Mouse (Mus musculus) c-Kit-positive CD71-negative TER-119-negative erythroid progenitor cells, embryonic 14.5 days (primary cell): ENCODE results near the gene Morn1.
A peak's percentile ranks its signal among the peaks of the same experiment; 100 is the strongest.

Source experiments
- DNase-seq: peaks from one replicate; pipeline ENCODE4 v3.0.0-alpha.2; 2013; ENCODE audit warnings: low read depth

The Morn1 gene

GRCm38 (mm10) chr4:155158543-155158917 lies 72.2 kb downstream of the Morn1 start:
- DNase-seq: no peak

- no peak for DNase-seq
These were observed 76.3 kb downstream of the Morn1 start for GRCm38 (mm10) chr4:155162433-155163319.

- DNase-seq: no peak
These were observed 76.9 kb downstream of the Morn1 start for GRCm38 (mm10) chr4:155163320-155163651.

GRCm38 (mm10) chr4:155163685-155164084 lies 77.3 kb downstream of the Morn1 start:
- no peak for DNase-seq

GRCm38 (mm10) chr4:155164550-155164949 lies 78.2 kb downstream of the Morn1 start:
- no peak for DNase-seq

GRCm38 (mm10) chr4:155165861-155166260 lies 79.5 kb downstream of the Morn1 start:
- DNase-seq: no peak

GRCm38 (mm10) chr4:155168835-155169252 lies 82.5 kb downstream of the Morn1 start:
- no peak for DNase-seq

- no peak for DNase-seq
These were observed 84.3 kb downstream of the Morn1 start for GRCm38 (mm10) chr4:155170614-155171212.

GRCm38 (mm10) chr4:155171961-155172533 lies 85.7 kb downstream of the Morn1 start:
- no peak for DNase-seq

- DNase-seq: no peak
These were observed 86.8 kb downstream of the Morn1 start for GRCm38 (mm10) chr4:155172909-155173821.

GRCm38 (mm10) chr4:155173822-155174785 lies 87.7 kb downstream of the Morn1 start:
- no peak for DNase-seq

GRCm38 (mm10) chr4:155176210-155176609 lies 89.8 kb downstream of the Morn1 start:
- no peak for DNase-seq

- peak; percentile 56 for DNase-seq
These were observed 91.9 kb downstream of the Morn1 start for GRCm38 (mm10) chr4:155178274-155178673.

- no peak for DNase-seq
These were observed 92.7 kb downstream of the Morn1 start for GRCm38 (mm10) chr4:155178981-155179512.

- DNase-seq: no peak
These were observed 96.8 kb downstream of the Morn1 start for GRCm38 (mm10) chr4:155183201-155183600.

- DNase-seq: no peak
These were observed 98.1 kb downstream of the Morn1 start for GRCm38 (mm10) chr4:155184248-155185070.

- DNase-seq: no peak
These were observed 99.5 kb downstream of the Morn1 start for GRCm38 (mm10) chr4:155185845-155186244.

GRCm38 (mm10) chr4:155187192-155187674 lies 100.9 kb downstream of the Morn1 start:
- DNase-seq: no peak

- no peak for DNase-seq
These were observed 102.0 kb downstream of the Morn1 start for GRCm38 (mm10) chr4:155188341-155188740.

- no peak for DNase-seq
These were observed 102.4 kb downstream of the Morn1 start for GRCm38 (mm10) chr4:155188803-155189202.
